Mouse (Mus musculus): Measurements from ENCODE around the gene 4930455H04Rik. TPM values are rescaled to one million over a fixed set of nuclear protein-coding genes. Genes with fewer than 3 reads are reported as not detected.

The 4930455H04Rik gene
- polyA plus RNA-seq, 1 experiment = not detected

GRCm38 (mm10) chr3:116951489-116951888, 16.6 kb upstream of the 4930455H04Rik start:
- no peaks in the 10 kb centered on the region for H3K27me3 ChIP-seq (ENCODE audit: control insufficient read depth, insufficient read depth, low read length, poor library complexity, severe bottlenecking)
- TF ChIP-seq CTCF (IDR thresholded peaks at IDR 0.05; ENCODE audit: low read depth, low read length) = no peak
- no peaks in the 10 kb centered on the region for H3K36me3 ChIP-seq (ENCODE audit: control insufficient read depth, insufficient read depth, low read length, poor library complexity, severe bottlenecking)
- H3K9me3 ChIP-seq (replicated peaks; ENCODE audit: control insufficient read depth, insufficient read depth, low read length, poor library complexity, severe bottlenecking) = no peaks in the 10 kb centered on the region
- H3K27ac ChIP-seq (ENCODE audit: insufficient read depth, low read length) = no peak overlapping the region
- H3K4me1 ChIP-seq (ENCODE audit: control insufficient read depth, insufficient read depth, low read length) = no peaks in the 10 kb centered on the region
- H3K4me3 ChIP-seq (ENCODE audit: low read depth, low read length) = no peak overlapping the region
- H3K9ac ChIP-seq (ENCODE audit: low read depth, poor library complexity, severe bottlenecking) = no peak overlapping the region

DNA sequence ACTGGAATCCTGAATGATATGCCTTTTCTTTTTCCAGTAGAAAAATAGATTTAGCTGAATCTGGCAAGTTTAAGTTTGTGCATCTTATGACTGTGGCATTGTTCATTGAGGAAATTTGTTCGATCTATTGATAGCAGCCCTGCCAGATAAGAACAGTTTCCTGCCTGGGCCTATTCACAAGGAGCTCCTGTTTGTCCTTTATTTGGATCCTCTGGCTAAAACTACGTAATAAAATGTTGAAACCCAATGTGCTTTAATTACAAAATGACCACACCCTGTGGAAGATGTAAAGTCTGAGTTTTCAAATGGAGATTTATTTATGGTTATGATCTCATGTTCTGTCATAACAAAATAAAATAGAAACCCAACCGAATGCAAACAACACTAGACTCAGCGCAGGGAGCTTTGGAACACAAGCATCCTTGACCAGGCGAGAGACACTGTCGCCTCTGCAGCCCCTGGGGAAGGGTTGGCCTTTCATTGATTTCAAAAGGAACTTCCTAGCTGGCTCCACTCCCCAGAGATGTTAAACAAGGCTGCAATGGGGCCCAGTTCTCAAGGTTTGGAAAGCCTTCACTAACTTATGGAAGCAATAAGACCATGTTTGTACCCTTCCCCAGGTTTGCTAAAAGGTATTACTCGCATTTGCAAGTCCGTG, 15.7 kb upstream of the 4930455H04Rik start:
- Histone ChIP-seq H3K4me1 (ENCODE audit: control insufficient read depth, insufficient read depth, low read length) (no peaks in the 10 kb centered on the region), H3K9me3 (replicated peaks; ENCODE audit: control insufficient read depth, insufficient read depth, low read length, poor library complexity, severe bottlenecking) (no peaks in the 10 kb centered on the region), H3K9ac (ENCODE audit: low read depth, poor library complexity, severe bottlenecking) (no peak overlapping the region), H3K27me3 (ENCODE audit: control insufficient read depth, insufficient read depth, low read length, poor library complexity, severe bottlenecking) (no peaks in the 10 kb centered on the region), H3K27ac (ENCODE audit: insufficient read depth, low read length) (no peak overlapping the region), H3K4me3 (ENCODE audit: low read depth, low read length) (no peak overlapping the region), H3K36me3 (ENCODE audit: control insufficient read depth, insufficient read depth, low read length, poor library complexity, severe bottlenecking) (no peaks in the 10 kb centered on the region)
- TF ChIP-seq POLR2A (IDR thresholded peaks at IDR 0.05; ENCODE audit: insufficient read depth, low read length) (no peak), EP300 (IDR thresholded peaks at IDR 0.05; ENCODE audit: insufficient read depth, low read depth, low read length) (no peak), CTCF (IDR thresholded peaks at IDR 0.05; ENCODE audit: low read depth, low read length) (no peak)

DNA sequence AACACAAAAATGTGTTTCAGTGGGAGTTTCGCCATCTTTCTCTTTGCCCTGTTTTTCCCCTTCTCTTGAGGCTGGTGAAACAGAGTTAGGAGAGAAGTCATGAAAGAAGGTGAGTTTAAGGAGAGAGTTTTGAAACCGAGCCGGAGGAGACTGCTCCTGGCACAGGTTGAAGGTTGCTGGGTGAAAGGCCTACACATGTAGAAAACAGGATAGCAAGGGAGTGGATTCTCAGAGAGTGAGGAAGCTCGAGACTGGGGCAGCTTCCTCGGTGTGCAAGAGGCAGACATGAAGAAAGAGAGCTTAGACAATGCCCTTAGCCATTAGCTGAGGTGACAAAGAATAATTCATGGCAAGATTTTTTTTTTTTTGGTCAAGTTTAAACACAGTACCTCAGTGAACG, 14.7 kb upstream of the 4930455H04Rik start:
- H3K36me3 ChIP-seq (ENCODE audit: control insufficient read depth, insufficient read depth, low read length, poor library complexity, severe bottlenecking) = no peaks in the 10 kb centered on the region
- H3K4me1 ChIP-seq (ENCODE audit: control insufficient read depth, insufficient read depth, low read length) = no peaks in the 10 kb centered on the region
- no peak overlapping the region for H3K4me3 ChIP-seq (ENCODE audit: low read depth, low read length)
- no peaks in the 10 kb centered on the region for H3K9me3 ChIP-seq (replicated peaks; ENCODE audit: control insufficient read depth, insufficient read depth, low read length, poor library complexity, severe bottlenecking)
- no peak overlapping the region for H3K27ac ChIP-seq (ENCODE audit: insufficient read depth, low read length)
- H3K27me3 ChIP-seq (ENCODE audit: control insufficient read depth, insufficient read depth, low read length, poor library complexity, severe bottlenecking) = no peaks in the 10 kb centered on the region
- TF ChIP-seq POLR2A (IDR thresholded peaks at IDR 0.05; ENCODE audit: insufficient read depth, low read length) (no peak), EP300 (IDR thresholded peaks at IDR 0.05; ENCODE audit: insufficient read depth, low read depth, low read length) (no peak), CTCF (IDR thresholded peaks at IDR 0.05; ENCODE audit: low read depth, low read length) (no peak)
- H3K9ac ChIP-seq (ENCODE audit: low read depth, poor library complexity, severe bottlenecking) = no peak overlapping the region

GRCm38 (mm10) chr3:116955061-116955460, 13.0 kb upstream of the 4930455H04Rik start:
- no peak overlapping the region for H3K27ac ChIP-seq (ENCODE audit: insufficient read depth, low read length)

DNA sequence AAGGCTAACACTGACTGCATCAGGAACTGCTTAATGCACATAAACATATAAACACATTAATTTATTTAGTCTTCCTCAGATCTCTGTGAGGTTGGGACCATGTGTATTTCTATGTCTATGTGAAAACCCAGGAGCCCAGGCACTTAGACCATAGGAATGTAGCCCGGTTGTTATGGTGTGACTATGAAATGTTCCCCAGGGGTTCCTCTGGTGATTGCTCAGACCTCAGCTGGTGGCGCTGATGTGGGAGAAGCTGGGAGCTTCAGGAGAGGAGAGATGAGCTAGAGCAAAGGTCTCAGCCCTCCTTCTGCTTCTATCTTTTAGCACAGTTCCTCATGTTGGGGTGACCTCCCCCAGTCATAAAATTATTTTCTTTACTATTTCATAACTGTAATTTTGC, 7.7 kb upstream of the 4930455H04Rik start:
- Histone ChIP-seq H3K4me1 (ENCODE audit: control insufficient read depth, insufficient read depth, low read length) (peaks cover 6% of the 10 kb centered on the region), H3K4me3 (ENCODE audit: low read depth, low read length) (no peak overlapping the region), H3K9me3 (replicated peaks; ENCODE audit: control insufficient read depth, insufficient read depth, low read length, poor library complexity, severe bottlenecking) (no peaks in the 10 kb centered on the region), H3K27ac (ENCODE audit: insufficient read depth, low read length) (no peak overlapping the region), H3K9ac (ENCODE audit: low read depth, poor library complexity, severe bottlenecking) (no peak overlapping the region), H3K27me3 (ENCODE audit: control insufficient read depth, insufficient read depth, low read length, poor library complexity, severe bottlenecking) (peaks cover 2% of the 10 kb centered on the region; the same call in 1 of the 2 replicates), H3K36me3 (ENCODE audit: control insufficient read depth, insufficient read depth, low read length, poor library complexity, severe bottlenecking) (no peaks in the 10 kb centered on the region)
- TF ChIP-seq POLR2A (IDR thresholded peaks at IDR 0.05; ENCODE audit: insufficient read depth, low read length) = no peak
- TF ChIP-seq EP300 (IDR thresholded peaks at IDR 0.05; ENCODE audit: insufficient read depth, low read depth, low read length) = no peak
- no peak for TF ChIP-seq CTCF (IDR thresholded peaks at IDR 0.05; ENCODE audit: low read depth, low read length)

More at GRCm38 (mm10) chr3:116955061-116955460, 13.0 kb upstream of the 4930455H04Rik start:
- no peaks in the 10 kb centered on the region for H3K9me3 ChIP-seq (replicated peaks; ENCODE audit: control insufficient read depth, insufficient read depth, low read length, poor library complexity, severe bottlenecking)
- H3K27me3 ChIP-seq (ENCODE audit: control insufficient read depth, insufficient read depth, low read length, poor library complexity, severe bottlenecking) = no peaks in the 10 kb centered on the region
- H3K4me3 ChIP-seq (ENCODE audit: low read depth, low read length) = no peak overlapping the region
- no peaks in the 10 kb centered on the region for H3K36me3 ChIP-seq (ENCODE audit: control insufficient read depth, insufficient read depth, low read length, poor library complexity, severe bottlenecking)
- TF ChIP-seq POLR2A (IDR thresholded peaks at IDR 0.05; ENCODE audit: insufficient read depth, low read length) = no peak
- no peak for TF ChIP-seq CTCF (IDR thresholded peaks at IDR 0.05; ENCODE audit: low read depth, low read length)
- TF ChIP-seq EP300 (IDR thresholded peaks at IDR 0.05; ENCODE audit: insufficient read depth, low read depth, low read length) = no peak
- no peaks in the 10 kb centered on the region for H3K4me1 ChIP-seq (ENCODE audit: control insufficient read depth, insufficient read depth, low read length)
- H3K9ac ChIP-seq (ENCODE audit: low read depth, poor library complexity, severe bottlenecking) = no peak overlapping the region

DNA sequence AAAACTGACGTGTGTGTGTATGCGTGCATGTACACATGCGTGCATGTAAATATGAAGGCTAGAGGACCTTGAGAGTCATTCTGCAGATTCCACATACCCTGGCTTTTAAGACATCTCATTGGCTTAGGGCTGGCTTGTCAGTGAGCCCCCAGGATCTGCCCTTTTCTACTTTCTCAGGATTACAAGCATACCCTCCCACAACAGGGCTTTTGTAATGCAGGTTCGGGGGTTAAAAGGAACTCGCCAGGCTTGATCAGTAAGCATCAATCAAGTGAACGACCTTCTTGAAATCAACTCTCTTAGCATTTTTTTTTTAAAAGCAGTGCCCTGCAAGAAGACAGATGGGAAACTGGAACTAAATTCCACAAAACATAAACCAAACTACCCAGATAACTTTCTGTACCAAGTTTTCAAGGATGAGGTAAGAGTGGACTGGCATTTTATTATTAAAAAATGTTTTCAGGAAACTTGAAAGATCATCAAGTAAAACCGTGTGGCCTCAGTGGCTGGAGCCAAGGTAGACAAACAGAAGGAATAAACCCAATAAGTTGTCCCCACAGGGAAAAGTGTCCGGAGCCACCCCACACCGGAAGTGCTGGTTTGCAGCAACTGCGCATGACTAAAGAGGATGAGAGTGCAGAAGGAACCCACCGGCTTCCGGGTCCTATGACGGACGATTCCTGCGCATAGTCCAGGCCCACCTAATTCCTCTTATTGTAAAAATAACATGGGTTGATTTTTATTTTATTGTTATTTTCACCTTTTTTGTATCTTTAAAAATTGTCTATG, 6.5 kb upstream of the 4930455H04Rik start:
- H3K27me3 ChIP-seq (ENCODE audit: control insufficient read depth, insufficient read depth, low read length, poor library complexity, severe bottlenecking) = peaks cover 2% of the 10 kb centered on the region; the same call in 1 of the 2 replicates

More for the DNA sequence above, 6.5 kb upstream of the 4930455H04Rik start:
- H3K9me3 ChIP-seq (replicated peaks; ENCODE audit: control insufficient read depth, insufficient read depth, low read length, poor library complexity, severe bottlenecking) = no peaks in the 10 kb centered on the region
- H3K27ac ChIP-seq (ENCODE audit: insufficient read depth, low read length) = no peak overlapping the region
- H3K9ac ChIP-seq (ENCODE audit: low read depth, poor library complexity, severe bottlenecking) = no peak overlapping the region
- H3K4me3 ChIP-seq (ENCODE audit: low read depth, low read length) = no peak overlapping the region
- no peaks in the 10 kb centered on the region for H3K36me3 ChIP-seq (ENCODE audit: control insufficient read depth, insufficient read depth, low read length, poor library complexity, severe bottlenecking)
- peaks cover 6% of the 10 kb centered on the region for H3K4me1 ChIP-seq (ENCODE audit: control insufficient read depth, insufficient read depth, low read length)
- TF ChIP-seq EP300 (IDR thresholded peaks at IDR 0.05; ENCODE audit: insufficient read depth, low read depth, low read length) (no peak), CTCF (IDR thresholded peaks at IDR 0.05; ENCODE audit: low read depth, low read length) (no peak), POLR2A (IDR thresholded peaks at IDR 0.05; ENCODE audit: insufficient read depth, low read length) (no peak)
